Mouse (Mus musculus) ES-Bruce4 (cell line): ENCODE measurements around the gene Prr14l.
"Not testable (repeated sequence)": the region's sequence is repeated elsewhere in the genome, so short reads cannot be mapped to it uniquely, and the experiment has no call there.

ENCODE experiments used
- CTCF ChIP-seq: IDR thresholded peaks from one replicate; pipeline ENCODE4 v1.8.1; 2011; ENCODE audit warnings: low read depth, low read length
- EP300 ChIP-seq: IDR thresholded peaks from 2 replicates; pipeline ENCODE4 v1.6.1; 2011; ENCODE audit warnings: low read depth, low read length; ENCODE audit not compliant: insufficient read depth
- POLR2A ChIP-seq: IDR thresholded peaks from one replicate; pipeline ENCODE4 v1.8.1; 2011; ENCODE audit warnings: low read length; ENCODE audit not compliant: insufficient read depth

- not testable (repeated sequence) for TF ChIP-seq POLR2A, CTCF, EP300
These were observed 113.2 kb downstream of the Prr14l start for GRCm38 (mm10) chr5:32740850-32741249.
